Mouse (Mus musculus): ENCODE data around the gene Ifng. TPM values are rescaled to one million over a fixed set of nuclear protein-coding genes. Genes with fewer than 3 reads are reported as not detected.

Ifng gene
- polyA plus RNA-seq, 1 experiment from 2014 or later = not detected

Other genes starting within 250 kb of the Ifng start
- gene Il22, start 236.1 kb upstream of the Ifng start, polyA plus RNA-seq (2014; fragmentation: Nextera tagmentation; extraction: Ambion mirVana) = not detected in 2 replicates
- not detected in 2 replicates for gene Gm32717, start 200.3 kb upstream of the Ifng start, polyA plus RNA-seq (2014; fragmentation: Nextera tagmentation; extraction: Ambion mirVana)
- gene Gm32802, start 182.4 kb upstream of the Ifng start, polyA plus RNA-seq (2014; fragmentation: Nextera tagmentation; extraction: Ambion mirVana) = not detected in 2 replicates
- not detected in 2 replicates for gene Iltifb, start 146.0 kb upstream of the Ifng start, polyA plus RNA-seq (2014; fragmentation: Nextera tagmentation; extraction: Ambion mirVana)
- not detected in 2 replicates for gene Gm9040, start 114.1 kb upstream of the Ifng start, polyA plus RNA-seq (2014; fragmentation: Nextera tagmentation; extraction: Ambion mirVana)
- not detected in 2 replicates for gene Gm9044, start 108.6 kb upstream of the Ifng start, polyA plus RNA-seq (2014; fragmentation: Nextera tagmentation; extraction: Ambion mirVana)
- 0.11 TPM in 1 of 2 replicates, not detected in the other for gene Gm9045, start 103.2 kb upstream of the Ifng start, polyA plus RNA-seq (2014; fragmentation: Nextera tagmentation; extraction: Ambion mirVana)
- gene Gm9046, start 97.8 kb upstream of the Ifng start, polyA plus RNA-seq (2014; fragmentation: Nextera tagmentation; extraction: Ambion mirVana) = not detected in 2 replicates
- gene Gm9048, start 92.4 kb upstream of the Ifng start, polyA plus RNA-seq (2014; fragmentation: Nextera tagmentation; extraction: Ambion mirVana) = not detected in 2 replicates
- gene Gm9049, start 86.9 kb upstream of the Ifng start, polyA plus RNA-seq (2014; fragmentation: Nextera tagmentation; extraction: Ambion mirVana) = 0.11 TPM in 1 of 2 replicates, not detected in the other